Mouse (Mus musculus) stomach, embryonic 14.5 days (tissue): ENCODE results near the gene Pdp2. TPM values are rescaled to one million over a fixed set of nuclear protein-coding genes. Genes with fewer than 3 reads are reported as not detected.

Source experiments
- ATAC-seq: fragments of 200-750 bp; cut with Nextera tagmentation; 2 replicates; pipeline ENCODE4 v1.8.0; 2017; ENCODE audit warnings: low read depth, moderate TSS enrichment; ENCODE audit not compliant: insufficient number of reproducible peaks, insufficient read depth, low FRiP score
- H3K27ac ChIP-seq: fragments of 300-500 bp; sonication (generic); 2 replicates; pipeline ENCODE4 v1.5.1; 2014; ENCODE audit warnings: mild to moderate bottlenecking, low read length, moderate library complexity, mixed read lengths
- H3K27me3 ChIP-seq: fragments of 300-500 bp; sonication (generic); 2 replicates; pipeline ENCODE4 v1.6.1; 2014; ENCODE audit warnings: low read length, control low read depth, mixed read lengths; ENCODE audit not compliant: control insufficient read depth, insufficient read depth
- H3K36me3 ChIP-seq: fragments of 300-500 bp; sonication (generic); 2 replicates; pipeline ENCODE4 v1.6.1; 2014; ENCODE audit warnings: mild to moderate bottlenecking, control low read depth, low read length, moderate library complexity, mixed read lengths; ENCODE audit not compliant: control insufficient read depth, insufficient read depth
- H3K4me1 ChIP-seq: fragments of 300-500 bp; sonication (generic); 2 replicates; pipeline ENCODE4 v1.6.1; 2014; ENCODE audit warnings: low read length, control low read depth, mixed read lengths; ENCODE audit not compliant: control insufficient read depth, insufficient read depth
- H3K4me2 ChIP-seq: fragments of 300-500 bp; sonication (generic); replicated peaks from 2 replicates; pipeline ENCODE4 v1.6.1; 2014; ENCODE audit warnings: low read depth, low read length, control low read depth
- H3K4me3 ChIP-seq: fragments of 300-500 bp; sonication (generic); 2 replicates; pipeline ENCODE4 v1.5.1; 2014; ENCODE audit warnings: low read depth, low read length, control low read depth
- H3K9ac ChIP-seq: fragments of 300-500 bp; sonication (generic); replicated peaks from 2 replicates; pipeline ENCODE4 v1.6.1; 2014; ENCODE audit warnings: low read depth, mild to moderate bottlenecking, control low read depth, low read length, moderate library complexity, mixed read lengths
- H3K9me3 ChIP-seq: fragments of 300-500 bp; sonication (generic); 2 replicates; pipeline ENCODE4 v1.6.1; 2016; ENCODE audit warnings: low read depth, low read length, control low read depth; ENCODE audit not compliant: control insufficient read depth
- WGBS: fragments of 180-500 bp; shearing (Covaris S2); extraction: QIAGEN DNeasy Blood & Tissue Kit; methylation state at CpG from one replicate; pipeline ENCODE4 v1.1.7; 2014; 5-methylcytosine and 5-hydroxymethylcytosine counted together
- polyA plus RNA-seq: library from polyadenylated mRNA; unstranded; fragments of >200 nt; fragmentation: Nextera tagmentation; extraction: Ambion mirVana; gene quantifications from 2 replicates; pipeline ENCODE4 v1.2.1, GENCODE M21; 2014

Pdp2 gene
- polyA plus RNA-seq, 1 experiment from 2014 or later: 13.7 TPM

- Histone ChIP-seq H3K4me2 (peak overlapping the region; percentile 41), H3K27ac (no peak overlapping the region), H3K9me3 (no peaks in the 10 kb centered on the region), H3K4me3 (peak overlapping the region; percentile 21; the same call in 1 of the 2 replicates), H3K4me1 (peaks cover 6% of the 10 kb centered on the region; the same call in 1 of the 2 replicates), H3K36me3 (no peaks in the 10 kb centered on the region), H3K27me3 (no peaks in the 10 kb centered on the region), H3K9ac (peak overlapping the region; percentile 28; the same call in 1 of the 2 replicates)
- WGBS: 20% methylated on average over 21 of the region's 21 CpGs
- ATAC-seq: peak; percentile 84
These were observed 11.4 kb downstream of the Pdp2 start for GRCm38 (mm10) chr8:104602468-104603244.

GRCm38 (mm10) chr8:104603245-104603593 lies 12.0 kb downstream of the Pdp2 start:
- Histone ChIP-seq H3K27me3 (no peaks in the 10 kb centered on the region), H3K4me1 (peaks cover 6% of the 10 kb centered on the region; the same call in 1 of the 2 replicates), H3K9me3 (no peaks in the 10 kb centered on the region), H3K36me3 (no peaks in the 10 kb centered on the region), H3K4me2 (no peak overlapping the region), H3K27ac (no peak overlapping the region), H3K4me3 (no peak overlapping the region), H3K9ac (no peak overlapping the region)
- no peak for ATAC-seq
- 70% methylated on average over 4 of the region's 4 CpGs for WGBS

GRCm38 (mm10) chr8:104606329-104606728 lies 15.1 kb downstream of the Pdp2 start:
- H3K27me3 ChIP-seq: no peaks in the 10 kb centered on the region
- H3K4me2 ChIP-seq: no peak overlapping the region
- H3K36me3 ChIP-seq: no peaks in the 10 kb centered on the region
- H3K27ac ChIP-seq: no peak overlapping the region
- H3K4me3 ChIP-seq: no peak overlapping the region
- ATAC-seq: peak; percentile 21; the same call in 1 of the 2 replicates
- H3K9ac ChIP-seq: no peak overlapping the region
- 29% methylated on average over 6 of the region's 6 CpGs for WGBS
- no peaks in the 10 kb centered on the region for H3K9me3 ChIP-seq
- peaks cover 19% of the 10 kb centered on the region; the same call in 1 of the 2 replicates for H3K4me1 ChIP-seq

GRCm38 (mm10) chr8:104607944-104608343 lies 16.7 kb downstream of the Pdp2 start:
- H3K4me1 ChIP-seq: peaks cover 14% of the 10 kb centered on the region; the same call in 1 of the 2 replicates
- no peak overlapping the region for H3K4me2 ChIP-seq
- no peak overlapping the region for H3K27ac ChIP-seq
- no peaks in the 10 kb centered on the region for H3K27me3 ChIP-seq
- H3K9me3 ChIP-seq: no peaks in the 10 kb centered on the region
- H3K9ac ChIP-seq: no peak overlapping the region
- H3K4me3 ChIP-seq: no peak overlapping the region
- WGBS: 84% methylated on average over 2 of the region's 2 CpGs
- ATAC-seq: no peak
- no peaks in the 10 kb centered on the region for H3K36me3 ChIP-seq

- H3K9ac ChIP-seq: no peak overlapping the region
- no peak overlapping the region for H3K4me3 ChIP-seq
- H3K36me3 ChIP-seq: no peaks in the 10 kb centered on the region
- 79% methylated on average over 8 of the region's 8 CpGs for WGBS
- no peaks in the 10 kb centered on the region for H3K27me3 ChIP-seq
- H3K4me2 ChIP-seq: no peak overlapping the region
- H3K4me1 ChIP-seq: peaks cover 14% of the 10 kb centered on the region; the same call in 1 of the 2 replicates
- no peak overlapping the region for H3K27ac ChIP-seq
- ATAC-seq: no peak
- H3K9me3 ChIP-seq: no peaks in the 10 kb centered on the region
These were observed 18.0 kb downstream of the Pdp2 start for GRCm38 (mm10) chr8:104609222-104609621.

- Histone ChIP-seq H3K4me3 (no peak overlapping the region), H3K4me1 (peaks cover 14% of the 10 kb centered on the region; the same call in 1 of the 2 replicates), H3K9ac (no peak overlapping the region), H3K9me3 (no peaks in the 10 kb centered on the region), H3K27me3 (no peaks in the 10 kb centered on the region), H3K36me3 (no peaks in the 10 kb centered on the region), H3K4me2 (no peak overlapping the region), H3K27ac (no peak overlapping the region)
- 62% methylated on average over 12 of the region's 12 CpGs for WGBS
- no peak for ATAC-seq
These were observed 19.0 kb downstream of the Pdp2 start for GRCm38 (mm10) chr8:104610185-104610766.

- peak overlapping the region; percentile 21; the same call in 1 of the 2 replicates for H3K27ac ChIP-seq
- no peak overlapping the region for H3K9ac ChIP-seq
- no peak overlapping the region for H3K4me2 ChIP-seq
- peak; percentile 50 for ATAC-seq
- no peak overlapping the region for H3K4me3 ChIP-seq
- no peaks in the 10 kb centered on the region for H3K9me3 ChIP-seq
- H3K36me3 ChIP-seq: no peaks in the 10 kb centered on the region
- H3K27me3 ChIP-seq: no peaks in the 10 kb centered on the region
- WGBS: 41% methylated on average over 4 of the region's 4 CpGs
- peaks cover 14% of the 10 kb centered on the region; the same call in 1 of the 2 replicates for H3K4me1 ChIP-seq
These were observed 20.4 kb downstream of the Pdp2 start for GRCm38 (mm10) chr8:104611613-104612012.

- no peaks in the 10 kb centered on the region for H3K27me3 ChIP-seq
- H3K9me3 ChIP-seq: no peaks in the 10 kb centered on the region
- 60% methylated on average over 4 of the region's 4 CpGs for WGBS
- no peak overlapping the region for H3K27ac ChIP-seq
- no peak overlapping the region for H3K4me2 ChIP-seq
- H3K9ac ChIP-seq: no peak overlapping the region
- H3K36me3 ChIP-seq: no peaks in the 10 kb centered on the region
- peaks cover 14% of the 10 kb centered on the region; the same call in 1 of the 2 replicates for H3K4me1 ChIP-seq
- no peak for ATAC-seq
- no peak overlapping the region for H3K4me3 ChIP-seq
These were observed 21.9 kb downstream of the Pdp2 start for GRCm38 (mm10) chr8:104613119-104613518.
